Mouse (Mus musculus) ES-Bruce4 (cell line): ENCODE data around the gene H2-Q1.

ENCODE experiments used
- CTCF ChIP-seq: IDR thresholded peaks from one replicate; pipeline ENCODE4 v1.8.1; 2011; ENCODE audit warnings: low read depth, low read length
- EP300 ChIP-seq: IDR thresholded peaks from 2 replicates; pipeline ENCODE4 v1.6.1; 2011; ENCODE audit warnings: low read depth, low read length; ENCODE audit not compliant: insufficient read depth
- POLR2A ChIP-seq: IDR thresholded peaks from one replicate; pipeline ENCODE4 v1.8.1; 2011; ENCODE audit warnings: low read length; ENCODE audit not compliant: insufficient read depth

DNA sequence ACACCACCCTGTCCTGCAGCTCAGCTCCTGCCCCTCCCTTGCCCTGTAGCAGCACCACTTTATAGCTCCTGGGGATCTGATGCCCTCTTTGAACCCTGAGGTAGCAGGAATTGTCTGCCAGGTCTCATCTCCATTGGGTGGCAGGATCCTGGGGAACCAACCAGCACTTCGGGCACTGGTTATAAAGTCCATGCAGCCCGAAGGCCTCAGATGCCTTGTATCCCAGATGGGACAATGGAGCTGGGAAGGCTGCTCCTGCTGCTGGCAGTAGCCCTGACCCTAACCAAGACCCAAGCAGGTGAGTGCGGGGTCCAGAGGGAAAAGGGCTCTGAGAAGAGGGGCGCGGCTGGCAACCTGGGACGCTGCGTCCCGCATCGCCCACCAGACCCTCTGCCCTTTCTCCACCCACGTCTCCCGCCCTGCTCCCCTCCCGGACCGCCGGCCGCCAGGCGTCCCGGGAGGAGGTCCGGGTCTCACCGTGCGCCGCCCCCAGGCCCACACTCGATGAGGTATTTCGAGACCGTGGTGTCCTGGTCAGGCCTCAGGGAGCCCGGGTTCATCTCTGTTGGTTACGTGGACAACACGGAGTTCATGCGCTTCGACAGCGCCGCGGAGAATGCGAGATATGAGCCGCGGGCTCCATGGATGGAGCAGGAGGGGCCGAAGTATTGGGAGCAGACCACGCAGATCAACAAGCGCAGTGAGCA lies 38.7 kb downstream of the H2-Q1 start:
- TF ChIP-seq POLR2A (no peak), CTCF (no peak), EP300 (no peak)
